ENCODE assay signal across 12 mouse cellular contexts in the genomic region with DNA sequence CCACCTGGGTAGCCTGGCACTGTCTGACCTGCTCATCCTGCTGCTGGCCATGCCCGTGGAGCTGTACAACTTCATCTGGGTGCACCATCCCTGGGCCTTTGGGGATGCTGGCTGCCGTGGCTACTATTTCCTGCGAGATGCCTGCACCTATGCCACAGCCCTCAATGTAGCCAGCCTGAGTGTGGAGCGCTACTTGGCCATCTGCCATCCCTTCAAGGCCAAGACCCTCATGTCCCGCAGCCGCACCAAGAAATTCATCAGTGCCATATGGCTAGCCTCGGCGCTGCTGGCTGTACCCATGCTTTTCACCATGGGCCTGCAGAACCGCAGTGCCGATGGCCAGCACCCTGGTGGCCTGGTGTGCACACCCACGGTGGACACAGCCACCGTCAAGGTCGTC. TPM values are rescaled to one million over a fixed set of nuclear protein-coding genes. Genes with fewer than 3 reads are reported as not detected.
A peak's percentile ranks its signal among the peaks of the same experiment; 100 is the strongest.
DNase-seq lines count a peak whose midpoint lies in the region; ATAC-seq lines count a peak whose summit lies in the region.
"Had no signal": no experiment of that assay in that cellular context is flagged by ENCODE, and none has a peak within 500 bp of the region (broad histone marks: within the 10 kb centered on the region; RNA-seq: fewer than 3 reads in every experiment).

No protein-coding gene starts in this region.

- 35% methylated on average over 13 of the region's 13 CpGs for WGBS in heart, embryonic 14.5 days
- 28% methylated on average over 13 of the region's 13 CpGs for WGBS in intestine, embryonic 14.5 days

- H3K9me3 ChIP-seq in heart, embryonic 14.5 days (ENCODE audit: control insufficient read depth, low read length): no peaks in the 10 kb centered on the region
- no peaks in the 10 kb centered on the region for H3K9me3 ChIP-seq in intestine, embryonic 14.5 days (ENCODE audit: control insufficient read depth, low read length)

- H3K4me1 ChIP-seq in heart, embryonic 14.5 days (ENCODE audit: control insufficient read depth in 2 of 2, insufficient read depth in 2 of 2, low read length in 2 of 2): peaks cover 9 to 29% of the 10 kb centered on the region in 2 experiments
- H3K4me1 ChIP-seq in intestine, embryonic 14.5 days (replicated peaks; ENCODE audit: control insufficient read depth, insufficient read depth, low read length): peaks cover 38% of the 10 kb centered on the region

- no peak for DNase-seq in heart, adult 18-20 months
- peak; percentile 30 for DNase-seq in right cerebral cortex, postnatal 4 days
- DNase-seq in right cerebral cortex, postnatal 14 days: no peak
- DNase-seq in intestine, embryonic 14.5 days (ENCODE audit: low spot score): no peak
- no peak for DNase-seq in spleen, postnatal 4 days (ENCODE audit: low spot score in 2 of 2)
- no peak for DNase-seq in left cerebral cortex, adult 8-10 months (ENCODE audit: low spot score in 2 of 2)
- DNase-seq: embryo, embryonic 11 days; thymus, adult 18-20 months had no signal

- no peak for ATAC-seq in heart, embryonic 14.5 days (ENCODE audit: insufficient number of reproducible peaks, insufficient read depth, low FRiP score, low read depth)
- no peak for ATAC-seq in intestine, embryonic 14.5 days (replicated peaks; ENCODE audit: low FRiP score, low TSS enrichment, low read depth)

- peaks cover 44% of the 10 kb centered on the region for H3K27me3 ChIP-seq in heart, embryonic 14.5 days (ENCODE audit: control insufficient read depth, insufficient read depth, low read length)
- peaks cover 22% of the 10 kb centered on the region for H3K27me3 ChIP-seq in intestine, embryonic 14.5 days (replicated peaks; ENCODE audit: control insufficient read depth, insufficient read depth, low read length)

- no peak overlapping the region for H3K4me3 ChIP-seq in heart, embryonic 14.5 days (ENCODE audit: control insufficient read depth in 1 of 2, insufficient read depth in 1 of 2, low read depth in 1 of 2, low read length in 2 of 2)
- H3K4me3 ChIP-seq in intestine, embryonic 14.5 days (ENCODE audit: low read depth, low read length): peak overlapping the region; percentile 39

- H3K27ac ChIP-seq in heart, embryonic 14.5 days (replicated peaks in 1 of 2; ENCODE audit: control insufficient read depth in 1 of 2, insufficient read depth in 1 of 2, low read depth in 2 of 2, low read length in 2 of 2): no peak overlapping the region; a peak in 1 of 4 replicates
- H3K27ac ChIP-seq in intestine, embryonic 14.5 days (ENCODE audit: low read depth): peak overlapping the region; percentile 85
- H3K27ac ChIP-seq: liver, embryonic 14.5 days had no signal

- no peaks in the 10 kb centered on the region for H3K36me3 ChIP-seq in heart, embryonic 14.5 days (ENCODE audit: control insufficient read depth, insufficient read depth, low read length)
- no peaks in the 10 kb centered on the region for H3K36me3 ChIP-seq in intestine, embryonic 14.5 days (ENCODE audit: control insufficient read depth, insufficient read depth, low read length)

- H3K4me2 ChIP-seq in heart, embryonic 14.5 days (ENCODE audit: low read length): peak overlapping the region; percentile 68
- peak overlapping the region; percentile 73 for H3K4me2 ChIP-seq in intestine, embryonic 14.5 days (ENCODE audit: low read length)

- no peak overlapping the region for H3K9ac ChIP-seq in heart, embryonic 14.5 days (ENCODE audit: low read length)
- H3K9ac ChIP-seq in intestine, embryonic 14.5 days (ENCODE audit: low read length): peak overlapping the region; percentile 55; the same call in 1 of the 2 replicates
- H3K9ac ChIP-seq: liver, embryonic 14.5 days had no signal

RNA-seq across cellular contexts. Expression of a gene that starts 0.9 kb away (rescaled TPM):
- 1.6 and 2.6 TPM in 2 replicates for polyA plus RNA-seq in heart, embryonic 14.5 days (2014; fragmentation: Nextera tagmentation; extraction: Ambion mirVana)
- not detected for total RNA-seq in heart, adult 18-20 months (2021)
- 6.2 and 6.3 TPM in 2 replicates for polyA plus RNA-seq in intestine, embryonic 14.5 days (2014; fragmentation: Nextera tagmentation; extraction: Ambion mirVana)
- 1 to 10 TPM; 6.4 to 9.2 (median 7.2) TPM for total RNA-seq in left cerebral cortex, adult 8-10 months (2022)
- total RNA-seq: CH12.LX; hematopoietic stem cell, adult 5-6 weeks had no signal

RNA-seq across cellular contexts. Expression of a gene that starts 44.7 kb away (rescaled TPM):
- polyA plus RNA-seq in heart, embryonic 14.5 days (2014; fragmentation: Nextera tagmentation; extraction: Ambion mirVana): 0.26 TPM in 2 replicates
- under 1 TPM in 1 of 2 experiments, not detected in 1; 0.23 TPM for total RNA-seq in heart, adult 18-20 months (2021)
- polyA plus RNA-seq in intestine, embryonic 14.5 days (2014; fragmentation: Nextera tagmentation; extraction: Ambion mirVana): 1.5 and 2.3 TPM in 2 replicates
- total RNA-seq in left cerebral cortex, adult 8-10 months (2022): 1 to 10 TPM; 1.8 to 3.6 (median 2.9) TPM

Comparison
In these comparisons a context has a peak if more than half of its experiments do, and no peak if none do; other contexts are left out.
1. RNA of a gene that starts 0.9 kb away (total RNA-seq): 6.4 to 9.2 TPM in left cerebral cortex, adult 8-10 months; not detected in heart, adult 18-20 months; every median in the first group is over 4 times any median in the second.